Mouse (Mus musculus) bone marrow, adult 2 months (tissue): ENCODE data around the gene Zdhhc18. TPM values are rescaled to one million over a fixed set of nuclear protein-coding genes. Genes with fewer than 3 reads are reported as not detected.

Source experiments
- H3K27ac ChIP-seq: fragments of 200-500 bp; 2 replicates; pipeline ENCODE4 v1.5.1; 2012; ENCODE audit warnings: low read depth, mild to moderate bottlenecking, control low read depth, inconsistent platforms, low read length; ENCODE audit not compliant: control insufficient read depth, poor library complexity, insufficient read depth
- H3K4me1 ChIP-seq: fragments of 200-500 bp; 2 replicates; pipeline ENCODE4 v1.6.1; 2011; ENCODE audit warnings: low read length; ENCODE audit not compliant: control insufficient read depth, insufficient read depth
- H3K4me3 ChIP-seq: fragments of 200-500 bp; replicated peaks from 2 replicates; pipeline ENCODE3; 2011; ENCODE audit warnings: mild to moderate bottlenecking, low read depth, low read length, control low read depth; ENCODE audit not compliant: control insufficient read depth
- CTCF ChIP-seq: fragments of 200-500 bp; IDR thresholded peaks from 2 replicates; pipeline ENCODE4 v1.5.1; 2011; ENCODE audit warnings: low read length, control low read depth; ENCODE audit not compliant: control insufficient read depth, insufficient read depth
- POLR2A ChIP-seq: fragments of 200-500 bp; IDR thresholded peaks from 2 replicates; pipeline ENCODE4 v1.6.1; 2011; ENCODE audit warnings: low read depth, mild to moderate bottlenecking, control low read depth, low read length, borderline replicate concordance; ENCODE audit not compliant: control insufficient read depth
- WGBS: fragments of 180-500 bp; shearing (Covaris S2); methylation state at CpG from one replicate; pipeline ENCODE4 v1.1.7; 2018; 5-methylcytosine and 5-hydroxymethylcytosine counted together
- polyA plus RNA-seq: library from polyadenylated mRNA; stranded (reverse); fragments of >200 nt; gene quantifications from 2 replicates; pipeline ENCODE4 v1.2.4, GENCODE M21; 2011; ENCODE audit warnings: low replicate concordance; ENCODE audit not compliant: missing spikeins, insufficient read depth, insufficient read length

The Zdhhc18 gene
- polyA plus RNA-seq, 1 experiment, result 39.6 TPM

- Histone ChIP-seq H3K4me3 (no peak overlapping the region), H3K27ac (no peak overlapping the region), H3K4me1 (peaks cover 13% of the 10 kb centered on the region)
- TF ChIP-seq CTCF (no peak), POLR2A (no peak)
- 46% methylated on average over 7 of the region's 7 CpGs for WGBS
Measured at GRCm38 (mm10) chr4:133629191-133629590, 20.8 kb downstream of the Zdhhc18 start.

GRCm38 (mm10) chr4:133628517-133628916, 21.4 kb downstream of the Zdhhc18 start:
- Histone ChIP-seq H3K4me3 (no peak overlapping the region), H3K27ac (no peak overlapping the region), H3K4me1 (peaks cover 13% of the 10 kb centered on the region)
- TF ChIP-seq POLR2A (no peak), CTCF (no peak)
- WGBS, result 51% methylated on average over 2 of the region's 2 CpGs

- no peak for TF ChIP-seq POLR2A
- TF ChIP-seq CTCF, result no peak
- peaks cover 15% of the 10 kb centered on the region for H3K4me1 ChIP-seq
- H3K27ac ChIP-seq, result peak overlapping the region; percentile 90
- H3K4me3 ChIP-seq, result no peak overlapping the region
- WGBS, result 87% methylated on average over 14 of the region's 14 CpGs
Measured at GRCm38 (mm10) chr4:133627039-133627438, 22.9 kb downstream of the Zdhhc18 start.

GRCm38 (mm10) chr4:133626621-133627020, 23.3 kb downstream of the Zdhhc18 start:
- TF ChIP-seq POLR2A (no peak), CTCF (no peak)
- H3K4me3 ChIP-seq, result no peak overlapping the region
- peak overlapping the region; percentile 90 for H3K27ac ChIP-seq
- 89% methylated on average over 9 of the region's 9 CpGs for WGBS
- peaks cover 17% of the 10 kb centered on the region for H3K4me1 ChIP-seq

- no peak for TF ChIP-seq POLR2A
- no peak for TF ChIP-seq CTCF
- 24% methylated on average over 5 of the region's 5 CpGs for WGBS
- H3K4me1 ChIP-seq, result peaks cover 15% of the 10 kb centered on the region
- H3K4me3 ChIP-seq, result no peak overlapping the region
- H3K27ac ChIP-seq, result peak overlapping the region; percentile 90
Measured at GRCm38 (mm10) chr4:133626221-133626620, 23.7 kb downstream of the Zdhhc18 start.

GRCm38 (mm10) chr4:133625621-133626071, 24.3 kb downstream of the Zdhhc18 start:
- Histone ChIP-seq H3K27ac (peak overlapping the region; percentile 90), H3K4me1 (peaks cover 15% of the 10 kb centered on the region), H3K4me3 (no peak overlapping the region)
- WGBS, result 4% methylated on average over 11 of the region's 11 CpGs
- TF ChIP-seq POLR2A (no peak), CTCF (no peak)

- peak overlapping the region; percentile 90 for H3K27ac ChIP-seq
Measured at GRCm38 (mm10) chr4:133624830-133625229, 25.1 kb downstream of the Zdhhc18 start.

GRCm38 (mm10) chr4:133622161-133622695, 27.7 kb downstream of the Zdhhc18 start:
- H3K27ac ChIP-seq, result peak overlapping the region; percentile 92
- 29% methylated on average over 11 of the region's 11 CpGs for WGBS
- TF ChIP-seq POLR2A (no peak), CTCF (no peak)
- H3K4me1 ChIP-seq, result peaks cover 17% of the 10 kb centered on the region
- H3K4me3 ChIP-seq, result no peak overlapping the region

More at GRCm38 (mm10) chr4:133624830-133625229, 25.1 kb downstream of the Zdhhc18 start:
- TF ChIP-seq CTCF (no peak), POLR2A (no peak)
- 35% methylated on average over 7 of the region's 7 CpGs for WGBS
- Histone ChIP-seq H3K4me3 (no peak overlapping the region), H3K4me1 (peaks cover 16% of the 10 kb centered on the region)
